Mouse (Mus musculus): ENCODE results near the gene Gm20388. TPM values are rescaled to one million over a fixed set of nuclear protein-coding genes. Genes with fewer than 3 reads are reported as not detected.
"Not testable (repeated sequence)": the region's sequence is repeated elsewhere in the genome, so short reads cannot be mapped to it uniquely, and the experiment has no call there.

The Gm20388 gene
- total and polyA plus RNA-seq, 2 experiments from 2014 or later, result 51.3 TPM; not detected in 1

GRCm38 (mm10) chr8:123627410-123628147 lies 3716.9 kb downstream of the Gm20388 start:
- H3K9me3 ChIP-seq (ENCODE audit: low read length), result no peaks in the 10 kb centered on the region
- H3K36me3 ChIP-seq (ENCODE audit: insufficient read depth), result no peaks in the 10 kb centered on the region
- ATAC-seq, result no peak
- TF ChIP-seq CTCF (IDR thresholded peaks at IDR 0.05; ENCODE audit: low read depth), result peak; percentile 21; the same call in 1 of the 2 replicates
- peaks cover 6% of the 10 kb centered on the region for H3K27me3 ChIP-seq (ENCODE audit: insufficient read depth, low read length)
- 58% methylated on average over 6 of the region's 6 CpGs for WGBS
- 0 out of 2 replicates have a peak, but pooled peaks cover 7% of the 10 kb centered on the region for H3K4me1 ChIP-seq (ENCODE audit: insufficient read depth)
- no peak for DNase-seq
- H3K27ac ChIP-seq (ENCODE audit: low read depth, low read length), result no peak overlapping the region
- no peak overlapping the region for H3K9ac ChIP-seq
- H3K4me2 ChIP-seq (ENCODE audit: low read depth), result no peak overlapping the region
- H3K4me3 ChIP-seq (ENCODE audit: low read depth, low read length), result no peak overlapping the region

DNA sequence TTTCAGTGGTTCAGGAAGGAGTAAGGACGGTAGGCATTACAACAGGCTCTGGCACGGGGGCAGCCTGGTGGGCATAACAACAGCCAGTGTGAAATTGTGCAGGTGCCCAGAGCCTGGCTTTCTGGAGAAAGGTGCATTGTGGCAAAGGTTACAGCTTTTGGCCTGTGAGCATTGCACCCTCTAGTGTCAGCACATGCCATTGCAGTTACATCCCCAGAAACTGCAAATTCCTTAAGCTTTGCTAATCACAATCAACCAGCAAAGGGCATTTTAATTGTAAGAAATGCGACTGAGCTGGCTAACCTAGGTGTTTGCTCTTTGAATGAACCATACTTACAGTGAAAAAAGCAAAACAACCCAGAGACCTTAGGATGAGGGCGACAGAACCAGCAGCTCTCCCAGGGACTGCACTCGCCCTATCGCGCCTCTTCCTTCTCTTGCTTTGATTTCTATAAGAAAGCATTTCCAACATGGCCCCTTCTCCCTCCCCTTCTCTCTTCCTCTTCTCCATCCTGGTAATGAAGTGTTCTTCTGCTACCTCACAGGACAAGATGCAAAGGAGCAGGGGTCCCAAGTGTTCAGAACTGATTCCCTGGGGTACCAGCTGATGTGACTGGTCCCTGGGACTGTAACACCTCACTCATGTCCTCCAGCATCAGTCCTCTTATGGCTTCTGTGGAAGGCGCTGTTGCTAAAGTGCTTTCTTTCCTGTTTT lies 3717.8 kb downstream of the Gm20388 start:
- peak overlapping the region; percentile 61 for H3K4me2 ChIP-seq (ENCODE audit: low read depth)
- peak; percentile 70 for DNase-seq
- H3K9me3 ChIP-seq (ENCODE audit: low read length), result no peaks in the 10 kb centered on the region
- TF ChIP-seq CTCF (IDR thresholded peaks at IDR 0.05; ENCODE audit: low read depth), result peak; percentile 85
- H3K27ac ChIP-seq (ENCODE audit: low read depth, low read length), result no peak overlapping the region
- peak overlapping the region; percentile 35 for H3K4me3 ChIP-seq (ENCODE audit: low read depth, low read length)
- H3K4me1 ChIP-seq (ENCODE audit: insufficient read depth), result 0 out of 2 replicates have a peak, but pooled peaks cover 7% of the 10 kb centered on the region
- H3K36me3 ChIP-seq (ENCODE audit: insufficient read depth), result no peaks in the 10 kb centered on the region
- peaks cover 6% of the 10 kb centered on the region for H3K27me3 ChIP-seq (ENCODE audit: insufficient read depth, low read length)
- H3K9ac ChIP-seq, result peak overlapping the region; percentile 31; the same call in 1 of the 2 replicates
- peak; percentile 35; the same call in 1 of the 2 replicates for ATAC-seq
- WGBS, result under 1% methylated on average over 8 of the region's 8 CpGs

DNA sequence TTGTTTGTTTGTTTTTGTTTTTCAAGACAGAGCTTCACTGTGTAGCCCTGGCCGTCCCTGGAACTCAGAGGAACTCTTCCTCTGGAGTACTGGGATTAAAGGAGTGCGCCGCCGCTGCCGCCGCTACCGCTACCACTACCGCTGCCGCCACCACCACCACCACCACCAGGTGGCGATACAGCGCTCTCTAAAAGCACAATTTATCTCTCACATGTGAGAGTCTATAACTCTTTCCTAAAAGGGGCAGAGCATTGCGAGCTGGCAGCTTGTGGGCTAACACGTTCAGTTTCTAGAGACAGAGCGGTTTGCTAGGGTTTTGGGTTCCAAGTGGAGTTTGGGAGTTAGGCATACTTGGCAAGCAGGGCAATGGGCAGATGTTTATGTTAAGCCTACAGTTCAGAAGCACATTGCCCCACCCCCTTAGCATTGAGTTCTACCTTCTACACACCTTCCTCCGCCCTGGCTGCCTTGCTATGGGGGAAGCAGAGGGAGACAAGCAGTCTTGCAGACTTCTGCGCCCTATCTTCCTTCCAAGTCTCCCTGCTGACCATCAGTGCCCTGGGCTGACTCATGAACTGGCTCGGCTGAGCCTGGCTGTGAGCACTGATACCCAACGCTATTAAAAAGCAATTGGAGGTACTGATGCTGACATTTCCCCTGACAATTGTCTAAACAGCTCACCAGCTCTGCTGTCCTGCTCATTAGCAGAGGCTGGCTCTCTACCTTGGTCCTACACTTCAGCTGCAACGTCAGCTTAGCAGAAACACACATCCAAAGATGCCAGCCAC lies 3718.5 kb downstream of the Gm20388 start:
- H3K27ac ChIP-seq (ENCODE audit: low read depth, low read length), result no peak overlapping the region
- 0 out of 2 replicates have a peak, but pooled peaks cover 7% of the 10 kb centered on the region for H3K4me1 ChIP-seq (ENCODE audit: insufficient read depth)
- peak; percentile 78 for ATAC-seq
- WGBS, result 16% methylated on average over 19 of the region's 19 CpGs
- DNase-seq, result peak; percentile 93
- no peaks in the 10 kb centered on the region for H3K9me3 ChIP-seq (ENCODE audit: low read length)
- peak; percentile 93 for TF ChIP-seq CTCF (IDR thresholded peaks at IDR 0.05; ENCODE audit: low read depth)
- H3K4me2 ChIP-seq (ENCODE audit: low read depth), result peak overlapping the region; percentile 61
- H3K27me3 ChIP-seq (ENCODE audit: insufficient read depth, low read length), result peaks cover 6% of the 10 kb centered on the region
- peak overlapping the region; percentile 35 for H3K4me3 ChIP-seq (ENCODE audit: low read depth, low read length)
- H3K36me3 ChIP-seq (ENCODE audit: insufficient read depth), result no peaks in the 10 kb centered on the region
- H3K9ac ChIP-seq, result no peak overlapping the region

- H3K9me3 ChIP-seq (ENCODE audit: low read length), result no peaks in the 10 kb centered on the region
- no peak for TF ChIP-seq CTCF (IDR thresholded peaks at IDR 0.05; ENCODE audit: low read depth)
- H3K27me3 ChIP-seq (ENCODE audit: insufficient read depth, low read length), result no peaks in the 10 kb centered on the region
- H3K9ac ChIP-seq, result no peak overlapping the region
- ATAC-seq (no peak), DNase-seq (no peak)
- H3K4me2 ChIP-seq (ENCODE audit: low read depth), result peak overlapping the region; percentile 40
- H3K4me3 ChIP-seq (ENCODE audit: low read depth, low read length), result peak overlapping the region; percentile 28
- 0 out of 2 replicates have a peak, but pooled peaks cover 7% of the 10 kb centered on the region for H3K4me1 ChIP-seq (ENCODE audit: insufficient read depth)
- no peaks in the 10 kb centered on the region for H3K36me3 ChIP-seq (ENCODE audit: insufficient read depth)
- WGBS, result 43% methylated on average over 10 of the region's 10 CpGs
- no peak overlapping the region for H3K27ac ChIP-seq (ENCODE audit: low read depth, low read length)
Measured at GRCm38 (mm10) chr8:123630058-123630457, 3719.4 kb downstream of the Gm20388 start.

DNA sequence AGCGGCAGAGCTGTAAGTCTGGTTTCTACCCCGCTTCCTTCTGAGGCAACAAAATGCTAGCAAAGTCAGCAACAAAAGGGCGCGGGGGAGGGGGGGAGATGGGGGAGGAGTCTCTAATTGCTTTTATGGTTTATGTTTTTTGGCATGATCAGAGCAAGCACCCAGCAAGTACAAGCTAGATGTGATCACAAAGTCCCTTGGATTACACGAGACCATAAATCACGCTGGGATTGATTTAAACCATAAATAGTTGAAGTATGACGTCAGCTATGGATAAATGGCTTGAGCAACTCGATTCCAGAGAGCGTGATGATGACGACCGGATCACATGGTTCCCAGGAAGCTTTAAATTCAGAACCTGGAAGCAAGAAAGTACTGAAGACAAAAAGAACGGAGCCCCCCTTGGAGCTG lies 3720.2 kb downstream of the Gm20388 start:
- Histone ChIP-seq H3K36me3 (ENCODE audit: insufficient read depth) (no peaks in the 10 kb centered on the region), H3K4me3 (ENCODE audit: low read depth, low read length) (peak overlapping the region; percentile 28), H3K27ac (ENCODE audit: low read depth, low read length) (no peak overlapping the region), H3K4me2 (ENCODE audit: low read depth) (peak overlapping the region; percentile 40), H3K4me1 (ENCODE audit: insufficient read depth) (0 out of 2 replicates have a peak, but pooled peaks cover 7% of the 10 kb centered on the region), H3K9ac (peak overlapping the region; percentile 31; the same call in 1 of the 2 replicates), H3K9me3 (ENCODE audit: low read length) (no peaks in the 10 kb centered on the region), H3K27me3 (ENCODE audit: insufficient read depth, low read length) (no peaks in the 10 kb centered on the region)
- TF ChIP-seq CTCF (IDR thresholded peaks at IDR 0.05; ENCODE audit: low read depth), result no peak
- 27% methylated on average over 12 of the region's 12 CpGs for WGBS
- DNase-seq, result peak; percentile 60
- ATAC-seq, result peak; percentile 56

DNA sequence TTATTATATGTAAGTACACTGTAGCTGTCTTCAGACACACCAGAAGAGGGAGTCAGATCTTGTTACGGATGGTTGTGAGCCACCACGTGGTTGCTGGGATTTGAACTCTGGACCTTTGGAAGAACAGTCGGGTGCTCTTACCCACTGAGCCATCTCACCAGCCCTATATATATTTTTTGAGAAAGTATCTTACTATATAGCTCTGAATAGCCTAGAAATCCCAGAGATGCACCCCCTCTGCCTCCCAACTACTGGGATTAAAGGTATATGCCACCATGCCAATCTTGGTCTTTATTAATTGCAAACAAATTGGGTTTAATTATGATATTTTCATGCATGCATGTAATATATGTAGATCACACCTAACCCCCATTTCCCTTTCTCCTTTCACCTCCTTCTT lies 3721.1 kb downstream of the Gm20388 start:
- not testable (repeated sequence) for H3K4me2 ChIP-seq (ENCODE audit: low read depth); H3K4me1 ChIP-seq (ENCODE audit: insufficient read depth); ATAC-seq; H3K4me3 ChIP-seq (ENCODE audit: low read depth, low read length); H3K9ac ChIP-seq; H3K36me3 ChIP-seq (ENCODE audit: insufficient read depth); H3K27me3 ChIP-seq (ENCODE audit: insufficient read depth, low read length); H3K9me3 ChIP-seq (ENCODE audit: low read length); DNase-seq; H3K27ac ChIP-seq (ENCODE audit: low read depth, low read length)
- 63% methylated on average over 3 of the region's 3 CpGs for WGBS

Measured in forebrain, postnatal 0 days (tissue).